Mouse (Mus musculus) embryonic facial prominence, embryonic 14.5 days (tissue): Measurements from ENCODE around the gene Zpbp2. TPM values are rescaled to one million over a fixed set of nuclear protein-coding genes. Genes with fewer than 3 reads are reported as not detected.

ENCODE experiments used
- ATAC-seq: fragments of 200-750 bp; cut with Nextera tagmentation; 2 replicates; pipeline ENCODE4 v1.8.0; 2017; ENCODE audit warnings: low read depth, moderate number of reproducible peaks, moderate TSS enrichment
- DNase-seq: peaks from one replicate; pipeline ENCODE4 v3.0.0-alpha.2; 2015; ENCODE audit warnings: low spot score
- H3K27ac ChIP-seq: fragments of 300-500 bp; sonication (generic); replicated peaks from 2 replicates; pipeline ENCODE4 v1.5.1; 2014; ENCODE audit warnings: low read depth, mild to moderate bottlenecking, low read length, moderate library complexity
- H3K27me3 ChIP-seq: fragments of 300-500 bp; sonication (generic); replicated peaks from 2 replicates; pipeline ENCODE4 v1.6.1; 2014; ENCODE audit warnings: low read length; ENCODE audit not compliant: control insufficient read depth, insufficient read depth
- H3K36me3 ChIP-seq: fragments of 300-500 bp; sonication (generic); 2 replicates; pipeline ENCODE4 v1.6.1; 2014; ENCODE audit warnings: low read length, mixed read lengths; ENCODE audit not compliant: control insufficient read depth, insufficient read depth
- H3K4me1 ChIP-seq: fragments of 300-500 bp; sonication (generic); 2 replicates; pipeline ENCODE4 v1.6.1; 2014; ENCODE audit warnings: antibody characterized with exemption, low read length; ENCODE audit not compliant: control insufficient read depth, insufficient read depth
- H3K4me2 ChIP-seq: fragments of 300-500 bp; sonication (generic); 2 replicates; pipeline ENCODE4 v1.6.1; 2014; ENCODE audit warnings: low read depth, mild to moderate bottlenecking, low read length, moderate library complexity, mixed read lengths
- H3K4me3 ChIP-seq: fragments of 300-500 bp; sonication (generic); 2 replicates; pipeline ENCODE4 v1.5.1; 2014; ENCODE audit warnings: low read depth, mild to moderate bottlenecking, low read length
- H3K9ac ChIP-seq: fragments of 300-500 bp; sonication (generic); 2 replicates; pipeline ENCODE4 v1.6.1; 2014; ENCODE audit warnings: low read depth, mild to moderate bottlenecking, low read length, moderate library complexity, mixed read lengths
- H3K9me3 ChIP-seq: fragments of 300-500 bp; sonication (generic); 2 replicates; pipeline ENCODE4 v1.6.1; 2016; ENCODE audit warnings: low read length; ENCODE audit not compliant: control insufficient read depth
- WGBS: fragments of 180-500 bp; shearing (Covaris S2); extraction: QIAGEN DNeasy Blood & Tissue Kit; methylation state at CpG from one replicate; pipeline ENCODE4 v1.1.7; 2014; 5-methylcytosine and 5-hydroxymethylcytosine counted together
- polyA plus RNA-seq: library from polyadenylated mRNA; unstranded; fragments of >200 nt; fragmentation: Nextera tagmentation; extraction: Ambion mirVana; gene quantifications from 2 replicates; pipeline ENCODE4 v1.2.1, GENCODE M21; 2014

The Zpbp2 gene
- polyA plus RNA-seq, 1 experiment from 2014 or later = not detected

DNA sequence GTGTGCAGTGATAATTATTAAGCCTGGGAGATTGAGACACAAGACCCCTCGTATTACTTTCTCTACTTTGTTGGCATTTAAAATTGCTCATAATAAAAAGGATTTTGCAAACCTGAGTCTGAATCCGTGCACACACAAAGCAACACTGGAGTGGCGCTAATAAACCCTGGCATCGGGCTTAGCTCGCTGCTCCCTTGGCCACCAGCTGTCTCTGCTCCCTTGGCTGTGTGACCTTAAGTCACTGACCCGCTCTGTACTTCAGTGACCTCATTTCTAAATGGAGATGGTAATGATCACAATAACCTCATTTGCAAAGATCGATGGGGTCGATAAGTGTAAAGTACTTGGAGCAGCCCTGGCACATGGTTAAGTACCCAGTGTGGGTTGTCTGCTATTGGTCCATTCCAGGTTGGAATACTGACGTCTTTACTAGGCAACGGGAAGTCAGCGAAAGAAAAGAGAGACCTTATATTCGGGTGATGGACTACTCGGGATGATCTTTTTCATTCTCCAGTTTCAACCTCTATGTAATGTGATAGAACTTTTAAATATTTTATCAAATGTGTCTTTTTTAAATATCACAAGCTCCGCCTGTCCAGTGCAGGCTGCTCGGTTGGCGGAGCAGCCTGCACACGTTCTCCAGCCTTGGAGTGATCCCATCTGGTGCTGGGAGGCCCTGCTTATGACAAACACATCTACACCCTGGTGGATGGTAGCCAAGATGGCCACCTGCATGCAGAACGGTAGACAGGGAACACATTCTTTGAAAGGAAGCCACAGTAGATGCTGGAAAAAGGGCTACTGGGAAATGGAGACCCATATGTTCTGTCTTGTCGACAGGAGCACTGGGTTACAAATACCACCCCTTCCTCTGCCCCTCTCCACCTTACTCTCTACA lies 39.9 kb downstream of the Zpbp2 start:
- H3K36me3 ChIP-seq = no peaks in the 10 kb centered on the region
- H3K4me1 ChIP-seq = peaks cover 23% of the 10 kb centered on the region
- DNase-seq (no peak), ATAC-seq (no peak)
- no peaks in the 10 kb centered on the region; the same call in 1 of the 2 replicates for H3K27me3 ChIP-seq
- H3K9ac ChIP-seq = no peak overlapping the region
- H3K27ac ChIP-seq = no peak overlapping the region
- H3K4me2 ChIP-seq = no peak overlapping the region
- no peak overlapping the region for H3K4me3 ChIP-seq
- H3K9me3 ChIP-seq = no peaks in the 10 kb centered on the region
- 66% methylated on average over 19 of the region's 19 CpGs for WGBS

DNA sequence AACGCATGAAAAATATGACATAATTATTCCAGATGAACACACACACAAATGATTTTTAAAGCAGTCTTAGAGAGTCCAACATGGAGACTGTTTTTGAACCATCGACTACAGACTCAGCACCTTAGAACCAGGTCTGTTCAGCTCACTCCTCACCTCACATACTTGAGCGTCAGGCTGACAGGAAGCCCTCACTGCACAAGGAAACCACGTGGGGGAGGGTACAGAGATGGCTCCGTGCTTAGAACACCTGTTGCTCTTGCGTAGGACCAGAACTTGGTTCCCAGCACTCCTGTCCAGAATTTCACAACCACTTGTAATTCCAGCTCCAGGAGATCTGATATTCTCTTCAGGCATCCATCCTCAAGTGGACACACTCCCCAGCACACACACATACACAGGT lies 44.1 kb downstream of the Zpbp2 start:
- Histone ChIP-seq H3K27me3 (peaks cover 11% of the 10 kb centered on the region), H3K36me3 (no peaks in the 10 kb centered on the region), H3K4me3 (no peak overlapping the region), H3K9me3 (no peaks in the 10 kb centered on the region), H3K4me1 (no peaks in the 10 kb centered on the region), H3K27ac (no peak overlapping the region), H3K9ac (no peak overlapping the region), H3K4me2 (no peak overlapping the region)
- ATAC-seq = no peak
- 72% methylated on average over 6 of the region's 6 CpGs for WGBS
- DNase-seq = no peak

DNA sequence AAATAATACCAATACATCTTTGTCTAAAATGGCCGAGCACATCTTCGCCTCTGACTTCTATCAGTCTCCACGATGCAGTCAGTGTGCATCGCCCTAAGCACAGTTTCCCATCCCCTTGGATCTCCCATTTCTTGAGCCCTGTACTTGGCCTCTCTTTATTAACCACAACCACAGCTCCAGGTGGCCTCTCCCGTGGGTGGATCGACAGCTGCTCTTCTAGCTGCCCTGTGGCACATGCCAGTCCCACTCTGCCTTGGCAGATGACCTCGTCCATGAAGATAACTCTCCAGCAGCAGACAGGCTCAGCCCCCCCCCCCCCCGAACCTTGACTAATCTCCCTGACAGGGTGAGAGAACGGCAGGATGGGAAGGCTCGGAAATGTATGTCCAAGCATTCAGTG lies 44.6 kb downstream of the Zpbp2 start:
- Histone ChIP-seq H3K4me2 (no peak overlapping the region), H3K4me3 (no peak overlapping the region), H3K36me3 (no peaks in the 10 kb centered on the region), H3K27ac (no peak overlapping the region), H3K4me1 (no peaks in the 10 kb centered on the region), H3K9me3 (no peaks in the 10 kb centered on the region), H3K27me3 (peaks cover 11% of the 10 kb centered on the region), H3K9ac (no peak overlapping the region)
- ATAC-seq = no peak
- 66% methylated on average over 10 of the region's 10 CpGs for WGBS
- DNase-seq = no peak

DNA sequence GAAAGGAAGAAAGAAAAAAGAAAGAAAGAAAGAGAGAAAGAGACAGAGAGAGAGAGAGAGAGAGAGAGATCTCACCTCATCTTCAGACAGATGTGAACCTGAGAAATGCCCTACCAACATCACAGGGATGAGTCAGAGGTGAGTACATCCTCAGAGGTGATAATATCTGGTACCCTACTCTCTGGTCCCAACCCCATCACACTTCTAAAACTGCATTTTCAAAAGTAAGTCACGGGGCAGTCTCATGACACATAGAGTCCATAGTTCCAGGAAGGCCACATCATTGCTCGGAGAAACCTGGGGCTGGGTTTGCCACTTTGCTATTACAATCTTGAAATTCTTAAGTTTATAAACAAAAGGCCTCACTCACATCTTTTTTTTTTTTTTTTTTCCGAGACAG lies 45.1 kb downstream of the Zpbp2 start:
- H3K4me3 ChIP-seq = no peak overlapping the region
- 81% methylated on average over 3 of the region's 3 CpGs for WGBS
- H3K4me1 ChIP-seq = no peaks in the 10 kb centered on the region
- H3K9me3 ChIP-seq = no peaks in the 10 kb centered on the region
- no peaks in the 10 kb centered on the region for H3K36me3 ChIP-seq
- DNase-seq (no peak), ATAC-seq (no peak)
- no peak overlapping the region for H3K27ac ChIP-seq
- H3K27me3 ChIP-seq = peaks cover 11% of the 10 kb centered on the region
- no peak overlapping the region for H3K4me2 ChIP-seq
- H3K9ac ChIP-seq = no peak overlapping the region

DNA sequence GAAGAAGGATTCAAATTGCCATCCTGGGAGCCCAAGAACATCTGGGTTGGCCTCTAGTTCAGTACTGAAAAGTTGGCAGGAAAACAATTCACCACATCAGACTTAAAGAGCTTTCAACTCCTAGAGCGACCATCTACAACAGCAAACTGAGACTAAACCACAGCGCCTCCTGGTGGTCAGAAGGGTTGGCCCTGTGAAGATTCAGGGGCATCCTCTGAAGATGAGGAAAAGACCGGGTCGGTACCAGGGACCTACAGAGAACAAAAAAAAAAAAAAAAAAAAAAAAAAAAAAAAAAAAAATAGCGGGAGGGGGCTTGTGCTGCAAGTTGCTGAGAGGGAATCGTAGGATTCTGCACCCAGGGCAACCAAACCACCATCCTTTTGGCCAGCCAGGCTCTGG lies 46.5 kb downstream of the Zpbp2 start:
- peak; percentile 76 for DNase-seq
- WGBS = 29% methylated on average over 6 of the region's 6 CpGs
- Histone ChIP-seq H3K36me3 (no peaks in the 10 kb centered on the region), H3K4me2 (no peak overlapping the region), H3K27me3 (peaks cover 11% of the 10 kb centered on the region), H3K27ac (no peak overlapping the region), H3K9me3 (no peaks in the 10 kb centered on the region), H3K9ac (no peak overlapping the region), H3K4me1 (no peaks in the 10 kb centered on the region), H3K4me3 (no peak overlapping the region)
- 0 out of 2 replicates have a peak, but pooled peaks have one; percentile 50 for ATAC-seq

DNA sequence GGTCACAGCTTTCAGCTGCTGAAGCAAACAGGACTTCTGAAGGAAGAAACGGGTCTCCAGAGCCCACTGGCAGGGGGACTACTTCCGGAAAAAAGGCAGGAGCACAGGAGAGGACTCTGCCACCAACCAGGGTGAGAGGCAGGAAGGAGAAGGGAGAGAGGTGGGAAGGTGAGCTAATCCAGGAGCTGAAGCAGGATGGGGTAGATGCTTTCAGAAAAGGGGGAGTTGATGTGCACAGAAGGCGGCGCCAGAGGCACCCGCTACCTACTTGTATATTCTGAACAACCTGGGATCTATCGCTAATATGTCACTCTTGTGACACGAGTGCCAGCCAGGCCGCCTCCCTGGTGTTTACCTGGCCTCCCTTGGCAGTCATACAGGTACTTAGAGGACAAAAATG lies 47.1 kb downstream of the Zpbp2 start, which contains the start of gene Lrrc3c:
Lrrc3c (plus strand) TSS at position 301 of the 400 bp plus-strand sequence.
- Histone ChIP-seq H3K9ac (no peak within 1 kb of the TSS), H3K4me2 (no peak within 1 kb of the TSS), H3K4me3 (no peak within 1 kb of the TSS), H3K36me3 (no peaks in the 10 kb centered on the region), H3K4me1 (no peaks in the 10 kb centered on the region), H3K27me3 (peaks cover 11% of the 10 kb centered on the region), H3K9me3 (no peaks in the 10 kb centered on the region), H3K27ac (no peak within 1 kb of the TSS)
- DNase-seq (no peak), ATAC-seq (no peak)
- 77% methylated on average over 8 of the region's 8 CpGs for WGBS

DNA sequence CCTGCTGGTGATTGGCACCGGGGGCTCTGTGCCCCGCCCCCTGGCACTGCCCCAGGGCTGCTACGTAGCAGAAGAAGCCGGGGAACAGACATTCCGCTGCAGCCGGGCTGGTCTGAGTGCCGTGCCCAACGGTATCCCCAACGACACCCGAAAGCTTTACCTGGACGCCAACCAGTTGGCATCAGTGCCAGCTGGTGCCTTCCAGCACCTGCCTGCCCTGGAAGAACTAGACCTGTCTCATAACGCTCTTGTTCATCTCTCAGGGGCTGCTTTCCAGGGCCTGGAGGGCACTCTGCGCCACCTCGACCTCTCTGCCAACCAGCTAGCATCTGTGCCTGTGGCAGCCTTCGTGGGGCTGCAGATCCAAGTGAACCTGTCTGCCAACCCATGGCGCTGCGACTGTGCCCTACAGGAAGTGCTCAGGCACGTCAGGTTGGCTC lies 48.0 kb downstream of the Zpbp2 start:
- H3K36me3 ChIP-seq = no peaks in the 10 kb centered on the region
- no peak overlapping the region for H3K9ac ChIP-seq
- 57% methylated on average over 18 of the region's 18 CpGs for WGBS
- H3K27me3 ChIP-seq = peaks cover 11% of the 10 kb centered on the region
- H3K27ac ChIP-seq = no peak overlapping the region
- no peak overlapping the region for H3K4me3 ChIP-seq
- ATAC-seq (no peak), DNase-seq (no peak)
- H3K9me3 ChIP-seq = no peaks in the 10 kb centered on the region
- H3K4me1 ChIP-seq = no peaks in the 10 kb centered on the region
- no peak overlapping the region for H3K4me2 ChIP-seq

DNA sequence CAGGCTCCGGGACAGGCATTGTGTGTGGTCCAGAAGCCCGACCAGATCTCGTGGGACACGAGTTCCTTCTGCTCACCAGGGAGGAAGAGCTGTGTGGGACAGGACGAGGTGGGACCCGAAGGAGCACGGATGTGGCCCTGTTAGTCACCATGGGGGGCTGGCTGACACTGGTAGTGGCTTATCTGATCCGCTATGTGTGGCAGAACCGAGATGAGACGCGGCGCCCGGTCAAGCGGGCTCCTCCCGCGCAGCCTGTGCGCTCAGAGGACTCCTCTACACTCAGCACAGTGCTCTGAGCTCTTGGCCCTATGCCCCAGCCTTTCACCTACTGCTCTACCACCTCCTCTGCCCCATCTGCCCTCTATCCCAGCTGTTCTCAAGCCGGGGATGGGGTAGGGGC lies 48.4 kb downstream of the Zpbp2 start:
- 32% methylated on average over 11 of the region's 18 CpGs for WGBS
- Histone ChIP-seq H3K27me3 (peaks cover 11% of the 10 kb centered on the region), H3K4me2 (no peak overlapping the region)

More for the DNA sequence above, 48.4 kb downstream of the Zpbp2 start:
- Histone ChIP-seq H3K9me3 (no peaks in the 10 kb centered on the region), H3K27ac (no peak overlapping the region), H3K36me3 (no peaks in the 10 kb centered on the region), H3K9ac (no peak overlapping the region), H3K4me1 (no peaks in the 10 kb centered on the region), H3K4me3 (no peak overlapping the region)
- DNase-seq (no peak), ATAC-seq (no peak)
